Mouse (Mus musculus) adrenal gland, postnatal 36 days (tissue): ENCODE measurements at regions not wholly inside any gene's neighbourhood (a gene's known extent, or its start where the extent isn't known, plus 50 kb on each side); places are given as distances from the start of the nearest gene placed in this dataset.

ENCODE experiments used
- DNase-seq, 2 experiments: peaks; one replicate each; pipeline ENCODE4 v3.0.0; 2021; ENCODE audit warnings: mixed read lengths in 1 of 2

DNA sequence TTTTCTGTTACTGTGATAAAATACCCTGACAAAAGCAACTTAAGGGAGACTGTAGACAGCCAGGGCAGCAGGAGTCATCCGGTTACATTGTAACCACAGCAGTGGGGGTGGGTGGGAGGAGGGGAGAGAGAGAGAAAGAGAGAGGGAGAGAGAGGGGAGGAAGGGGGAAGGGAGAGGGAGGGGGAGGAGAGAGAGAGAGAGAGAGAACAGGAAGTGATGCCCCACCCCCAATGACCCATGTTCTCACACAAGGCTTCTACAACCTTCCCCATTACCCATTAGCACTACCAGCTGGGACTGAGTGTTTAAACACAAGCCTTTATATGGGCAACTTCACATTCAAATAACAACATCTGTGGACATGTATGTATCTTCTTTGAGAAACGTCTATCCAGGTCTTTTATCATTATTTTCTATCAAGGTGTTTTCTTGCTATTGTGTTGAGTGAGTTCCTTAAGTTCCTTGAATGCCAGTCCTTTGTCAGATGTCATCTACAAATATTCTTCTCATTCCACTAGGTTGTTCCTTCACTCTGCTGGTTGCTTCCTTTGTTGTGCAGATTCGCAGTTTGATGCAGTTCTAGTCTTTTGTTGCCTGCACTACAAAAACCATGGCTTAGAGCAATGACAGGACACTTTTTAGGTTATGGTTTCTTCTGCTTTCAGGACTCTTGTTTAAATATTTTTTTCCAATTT lies 274.7 kb upstream of the Ddx18 start:
- DNase-seq: no peak

- no peak for DNase-seq
Observed at GRCm38 (mm10) chr1:121833559-121833958, 265.8 kb upstream of the Ddx18 start.

- DNase-seq: peak; percentile 10 to 28
Observed at GRCm38 (mm10) chr1:121830242-121830641, 262.5 kb upstream of the Ddx18 start.

- DNase-seq: no peak
Observed at GRCm38 (mm10) chr1:121822950-121823349, 255.2 kb upstream of the Ddx18 start.

GRCm38 (mm10) chr1:121803338-121803737 lies 235.5 kb upstream of the Ddx18 start:
- peak in 1 of 2 experiments; percentile 1 for DNase-seq

GRCm38 (mm10) chr1:121802476-121802875 lies 234.7 kb upstream of the Ddx18 start:
- DNase-seq: no peak

GRCm38 (mm10) chr1:121798502-121798901 lies 230.7 kb upstream of the Ddx18 start:
- no peak for DNase-seq

- DNase-seq: no peak
Observed at GRCm38 (mm10) chr1:121795024-121795786, 227.4 kb upstream of the Ddx18 start.

- no peak for DNase-seq
Observed at GRCm38 (mm10) chr1:121785631-121786030, 217.8 kb upstream of the Ddx18 start.

- no peak for DNase-seq
Observed at GRCm38 (mm10) chr1:121773988-121774387, 206.2 kb upstream of the Ddx18 start.

DNA sequence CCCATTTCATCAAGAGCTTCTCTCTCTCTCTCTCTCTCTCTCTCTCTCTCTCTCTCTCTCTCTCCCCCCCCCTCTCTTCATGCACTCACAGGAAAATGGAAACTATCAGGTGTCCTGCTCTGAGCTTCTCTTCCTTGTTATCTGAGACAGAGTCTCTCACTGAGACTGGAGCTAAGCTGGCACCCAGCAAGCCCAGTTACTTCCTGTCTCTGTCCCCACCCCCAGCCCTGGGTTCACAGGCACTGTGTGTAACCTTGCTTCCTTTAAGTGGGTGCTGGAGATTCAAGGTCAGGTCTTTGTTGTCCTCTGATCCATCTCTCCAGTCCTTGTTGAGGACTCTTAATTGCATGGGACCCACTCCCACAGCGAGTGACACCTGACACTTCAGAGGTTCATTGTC lies 203.7 kb upstream of the Ddx18 start:
- DNase-seq: no peak

DNA sequence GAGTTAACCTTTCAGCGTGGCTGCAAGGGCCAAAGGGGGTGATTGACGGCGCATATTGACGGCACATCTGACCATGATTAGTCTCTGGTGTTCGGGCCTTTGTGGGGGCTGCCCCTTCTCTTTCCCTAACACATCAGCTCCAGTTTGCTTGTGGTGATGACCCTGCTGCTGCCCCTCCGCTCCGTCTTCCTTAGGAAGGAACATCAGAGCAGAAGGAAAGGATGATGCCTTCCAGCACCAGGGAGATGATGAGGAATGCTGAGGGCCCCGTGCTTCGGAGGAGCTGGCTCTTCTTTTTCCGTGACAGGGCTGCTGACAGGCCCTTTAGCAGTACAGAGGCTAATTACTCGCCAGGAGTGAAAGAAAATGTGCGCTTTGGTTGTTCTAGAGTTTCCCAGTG lies 203.1 kb upstream of the Ddx18 start:
- DNase-seq: no peak

- DNase-seq: no peak
Observed at GRCm38 (mm10) chr1:121760086-121760485, 192.3 kb upstream of the Ddx18 start.

DNA sequence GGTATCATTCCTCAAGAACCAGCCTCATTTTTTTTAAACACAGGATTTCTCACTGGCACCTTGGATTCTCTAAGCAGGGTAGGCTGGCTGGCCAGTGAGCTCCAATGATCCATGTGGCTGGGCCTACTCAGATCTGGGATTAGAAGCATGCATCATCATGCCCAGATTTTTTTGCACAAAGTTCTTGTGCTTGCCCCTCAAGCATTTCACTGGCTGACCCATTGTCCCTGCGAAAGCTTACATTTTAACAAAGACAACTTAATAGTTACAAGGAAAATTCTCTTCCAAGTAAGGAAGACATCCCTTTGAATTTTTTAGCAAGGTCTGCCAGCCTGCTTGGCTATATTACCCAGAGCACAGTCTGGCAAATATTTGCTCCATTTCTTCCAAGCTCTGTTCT lies 177.4 kb upstream of the Ddx18 start:
- DNase-seq: no peak

GRCm38 (mm10) chr1:121735113-121735719 lies 167.4 kb upstream of the Ddx18 start:
- no peak for DNase-seq

DNA sequence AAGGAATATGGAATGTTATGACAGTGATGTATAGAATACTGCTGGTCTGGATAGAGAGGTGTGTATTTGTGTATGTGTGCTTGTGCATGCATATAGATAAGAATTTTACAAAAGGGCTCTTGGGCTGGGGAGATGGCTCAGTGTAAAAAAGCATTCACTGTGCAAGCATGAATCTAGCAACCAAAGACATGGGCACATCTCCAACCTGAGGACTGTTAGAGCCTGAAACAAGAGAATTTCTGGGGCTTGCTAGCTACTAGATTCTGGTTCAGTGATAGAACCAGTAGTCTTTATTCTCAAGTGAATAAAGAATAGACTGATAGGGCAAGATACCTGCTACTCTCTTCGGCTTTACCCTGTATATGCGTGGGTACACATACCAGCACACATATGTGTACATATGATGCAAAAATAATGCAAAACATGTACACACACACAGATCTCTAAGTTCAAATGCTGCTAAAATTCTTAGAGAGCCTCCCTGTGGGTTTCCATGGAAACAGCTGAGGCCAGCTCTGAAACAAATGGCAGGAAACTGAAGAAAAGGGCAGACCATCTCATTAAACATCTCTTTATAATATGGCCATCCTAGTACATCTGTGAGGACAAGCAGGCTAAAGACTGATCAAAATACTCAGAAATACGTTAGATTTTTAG lies 166.8 kb upstream of the Ddx18 start:
- no peak for DNase-seq

GRCm38 (mm10) chr1:121709317-121709860 lies 141.6 kb upstream of the Ddx18 start:
- DNase-seq: no peak

DNA sequence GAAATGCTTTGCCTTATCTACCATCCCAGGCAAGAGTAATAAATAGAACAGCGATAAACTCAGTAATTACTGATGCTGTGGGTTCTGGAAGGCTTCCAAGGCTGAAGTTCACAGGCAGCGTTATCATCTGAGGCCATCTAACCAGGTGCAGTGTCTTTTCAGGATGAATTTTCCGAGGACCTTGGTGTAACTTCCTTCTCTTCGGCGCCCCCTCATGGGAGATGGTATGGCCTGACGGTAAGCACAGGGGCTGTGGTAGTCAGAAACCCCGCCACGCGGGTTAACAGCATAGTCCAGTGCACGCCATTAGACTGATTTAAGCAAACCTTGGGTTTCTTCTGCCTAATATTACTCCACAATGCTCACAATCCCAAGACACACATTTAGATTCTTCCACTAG lies 140.5 kb upstream of the Ddx18 start:
- no peak for DNase-seq

GRCm38 (mm10) chr1:121701826-121702225 lies 134.0 kb upstream of the Ddx18 start:
- no peak for DNase-seq

GRCm38 (mm10) chr1:121653901-121654300 lies 86.1 kb upstream of the Ddx18 start:
- no peak for DNase-seq

- DNase-seq: no peak
Observed at GRCm38 (mm10) chr1:121650071-121650470, 82.3 kb upstream of the Ddx18 start.

DNA sequence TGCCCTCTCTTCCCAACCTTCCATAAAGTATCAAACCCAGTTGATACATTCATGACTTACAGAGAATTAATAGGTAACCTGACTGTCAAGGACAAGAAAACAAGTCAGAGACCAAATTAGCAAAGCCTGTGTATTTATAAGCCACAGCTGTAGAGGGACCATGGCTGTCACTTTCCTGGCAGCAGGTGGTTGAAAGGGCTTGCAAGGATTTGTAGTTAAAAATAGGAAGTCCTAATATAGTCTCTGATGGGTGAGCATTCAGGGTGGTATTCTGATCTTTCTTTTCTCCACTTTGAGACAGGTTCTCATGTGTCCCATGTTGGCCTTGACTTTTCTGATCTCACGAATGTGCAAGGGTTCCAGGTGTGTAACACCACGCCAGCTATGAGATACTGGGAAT lies 63.7 kb upstream of the Ddx18 start:
- DNase-seq: no peak

DNA sequence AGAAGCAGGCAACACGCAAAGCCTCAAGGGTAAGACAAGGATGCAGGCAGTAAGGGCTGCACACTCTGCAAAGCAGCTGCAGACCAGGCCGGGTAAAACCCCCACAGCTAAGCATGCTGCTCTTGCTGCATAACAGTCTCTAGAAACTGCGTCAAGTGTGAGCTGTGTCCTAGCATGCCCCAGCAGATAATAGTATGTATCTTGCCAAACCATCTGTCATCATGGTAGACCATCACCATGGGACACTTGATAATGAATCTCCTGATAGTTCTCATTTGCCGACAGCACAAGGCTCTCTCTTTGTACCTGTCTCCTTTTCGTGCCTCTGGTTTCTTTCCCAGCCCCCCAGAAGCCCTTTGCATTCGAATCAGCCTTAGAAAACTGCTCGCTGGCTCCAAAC lies 52.5 kb upstream of the Ddx18 start:
- DNase-seq: no peak
